Mouse (Mus musculus): Measurements from ENCODE around the gene Erh. TPM values are rescaled to one million over a fixed set of nuclear protein-coding genes. Genes with fewer than 3 reads are reported as not detected.

Erh gene
- polyA plus RNA-seq, 1 experiment = 54.4 TPM

DNA sequence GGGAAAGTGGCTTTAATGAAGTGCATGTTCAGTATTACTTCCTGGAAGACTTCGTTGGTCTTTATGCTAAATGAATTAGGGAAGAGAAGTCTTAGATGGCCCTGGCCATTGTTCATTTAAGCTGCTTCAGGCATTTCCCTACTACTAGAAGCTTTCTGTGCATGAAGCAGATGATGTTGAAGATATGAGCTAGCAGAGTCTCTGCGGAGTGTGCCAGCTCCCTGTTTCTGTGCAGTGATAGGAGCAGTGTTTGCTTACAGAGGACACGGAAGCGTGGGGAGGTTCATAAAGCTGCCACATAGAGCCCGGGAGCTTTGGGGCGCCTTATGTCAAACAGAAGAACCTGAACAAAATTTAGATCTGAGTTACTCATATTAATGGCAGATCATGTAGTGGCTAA lies 14.5 kb upstream of the Erh start:
- TF ChIP-seq CTCF (IDR thresholded peaks at IDR 0.05; ENCODE audit: borderline replicate concordance, control insufficient read depth, extremely low read depth, insufficient read depth, low read length, poor library complexity) = no peak
- TF ChIP-seq POLR2A (IDR thresholded peaks at IDR 0.05; ENCODE audit: control insufficient read depth, extremely low read depth, insufficient read depth, low read length, poor library complexity) = no peak
- WGBS = 95% methylated on average over 6 of the region's 6 CpGs
- H3K36me3 ChIP-seq (ENCODE audit: control insufficient read depth, insufficient read depth, low read length) = peaks cover 15% of the 10 kb centered on the region
- no peaks in the 10 kb centered on the region for H3K4me1 ChIP-seq (replicated peaks; ENCODE audit: control insufficient read depth, insufficient read depth, low read length)
- no peak for DNase-seq
- H3K27me3 ChIP-seq (ENCODE audit: control insufficient read depth, insufficient read depth, low read length) = no peaks in the 10 kb centered on the region
- no peak overlapping the region for H3K27ac ChIP-seq (ENCODE audit: control insufficient read depth, insufficient read depth, low read length)
- no peak overlapping the region for H3K4me3 ChIP-seq (ENCODE audit: control insufficient read depth, insufficient read depth, low read length)

DNA sequence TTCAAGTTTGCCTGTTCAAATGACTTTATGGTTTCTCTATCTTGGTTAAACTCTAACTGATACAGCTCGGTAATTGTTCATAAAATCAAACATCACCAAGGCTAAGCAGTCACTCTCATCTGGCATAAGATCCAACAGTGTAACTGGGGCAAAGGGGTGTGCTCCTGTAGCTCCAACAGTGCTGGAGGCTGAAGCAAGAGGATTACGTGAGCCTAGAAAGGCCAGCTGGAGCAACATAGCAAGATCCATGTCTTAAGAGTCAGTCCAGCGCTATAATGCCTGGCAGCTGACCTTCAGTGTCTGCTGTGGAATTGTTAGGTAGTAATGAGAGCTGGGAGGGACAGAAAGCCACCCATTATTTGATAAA lies 10.5 kb upstream of the Erh start:
- 98% methylated on average over 3 of the region's 3 CpGs for WGBS
- Histone ChIP-seq H3K36me3 (ENCODE audit: control insufficient read depth, insufficient read depth, low read length) (no peaks in the 10 kb centered on the region), H3K27ac (ENCODE audit: control insufficient read depth, insufficient read depth, low read length) (no peak overlapping the region), H3K4me3 (ENCODE audit: control insufficient read depth, insufficient read depth, low read length) (no peak overlapping the region), H3K4me1 (replicated peaks; ENCODE audit: control insufficient read depth, insufficient read depth, low read length) (no peaks in the 10 kb centered on the region), H3K27me3 (ENCODE audit: control insufficient read depth, insufficient read depth, low read length) (no peaks in the 10 kb centered on the region)
- DNase-seq = no peak
- TF ChIP-seq CTCF (IDR thresholded peaks at IDR 0.05; ENCODE audit: borderline replicate concordance, control insufficient read depth, extremely low read depth, insufficient read depth, low read length, poor library complexity) (no peak), POLR2A (IDR thresholded peaks at IDR 0.05; ENCODE audit: control insufficient read depth, extremely low read depth, insufficient read depth, low read length, poor library complexity) (no peak)

DNA sequence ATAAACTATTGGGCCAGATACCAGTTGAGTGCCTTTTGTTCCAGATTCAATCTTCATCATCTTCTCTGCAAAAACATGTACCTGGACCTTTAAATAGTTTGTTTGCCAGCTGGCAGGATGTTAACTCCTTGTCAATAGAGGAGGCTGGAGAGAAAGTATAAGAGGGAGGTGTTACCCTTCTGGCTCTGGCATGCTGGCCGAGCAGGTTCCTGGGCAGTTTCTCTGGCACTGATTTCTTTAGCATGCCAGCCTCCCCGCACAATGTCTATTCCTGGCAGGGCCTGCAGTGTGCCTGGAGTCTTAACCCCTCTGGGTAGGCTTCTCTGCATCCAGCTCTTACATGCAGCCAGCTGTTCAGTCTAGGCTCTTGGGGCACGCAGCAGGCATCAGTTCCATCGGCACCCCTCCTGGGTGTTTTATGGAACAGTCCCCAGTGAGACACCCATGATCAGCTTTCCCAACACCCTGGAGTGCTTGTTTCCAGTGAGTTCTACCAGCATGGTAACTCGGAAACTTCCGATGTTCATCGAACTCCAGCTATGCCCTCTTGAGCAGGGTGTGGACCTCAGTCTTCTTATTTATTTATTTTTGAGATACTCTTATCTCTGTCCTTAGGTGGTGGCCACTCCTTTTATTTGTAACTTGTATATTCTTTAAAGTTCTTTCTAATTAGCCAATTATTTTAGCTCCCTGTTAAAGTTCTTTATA lies 10.0 kb upstream of the Erh start:
- Histone ChIP-seq H3K36me3 (ENCODE audit: control insufficient read depth, insufficient read depth, low read length) (no peaks in the 10 kb centered on the region), H3K27me3 (ENCODE audit: control insufficient read depth, insufficient read depth, low read length) (no peaks in the 10 kb centered on the region), H3K27ac (ENCODE audit: control insufficient read depth, insufficient read depth, low read length) (no peak overlapping the region), H3K4me3 (ENCODE audit: control insufficient read depth, insufficient read depth, low read length) (no peak overlapping the region), H3K4me1 (replicated peaks; ENCODE audit: control insufficient read depth, insufficient read depth, low read length) (no peaks in the 10 kb centered on the region)
- TF ChIP-seq POLR2A (IDR thresholded peaks at IDR 0.05; ENCODE audit: control insufficient read depth, extremely low read depth, insufficient read depth, low read length, poor library complexity) (no peak), CTCF (IDR thresholded peaks at IDR 0.05; ENCODE audit: borderline replicate concordance, control insufficient read depth, extremely low read depth, insufficient read depth, low read length, poor library complexity) (no peak)
- 94% methylated on average over 7 of the region's 7 CpGs for WGBS
- DNase-seq = no peak

DNA sequence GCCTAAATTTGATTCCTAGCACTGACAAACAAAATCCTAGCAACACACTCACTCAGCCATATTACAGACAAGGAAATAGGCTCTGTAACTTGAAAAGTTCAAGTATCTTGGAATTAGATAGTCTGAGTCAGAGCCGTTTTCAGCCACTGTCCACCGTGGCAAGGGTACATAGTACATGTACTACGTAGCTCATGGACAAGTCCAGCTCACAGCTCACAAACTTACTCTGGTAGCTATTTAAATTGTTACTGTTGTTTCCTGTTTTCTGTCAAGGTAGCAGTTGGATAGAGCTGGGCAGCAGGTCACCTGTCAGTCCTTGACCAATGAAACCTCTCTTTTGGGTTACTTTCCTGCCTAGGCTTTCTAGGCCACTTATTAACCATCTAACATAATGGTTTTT lies 2.2 kb upstream of the Erh start:
- Histone ChIP-seq H3K4me1 (replicated peaks; ENCODE audit: control insufficient read depth, insufficient read depth, low read length) (peaks cover 17% of the 10 kb centered on the region), H3K4me3 (ENCODE audit: control insufficient read depth, insufficient read depth, low read length) (no peak overlapping the region), H3K36me3 (ENCODE audit: control insufficient read depth, insufficient read depth, low read length) (no peaks in the 10 kb centered on the region; the same call in 1 of the 2 replicates), H3K27ac (ENCODE audit: control insufficient read depth, insufficient read depth, low read length) (no peak overlapping the region), H3K27me3 (ENCODE audit: control insufficient read depth, insufficient read depth, low read length) (no peaks in the 10 kb centered on the region)
- no peak for DNase-seq
- no peak for TF ChIP-seq CTCF (IDR thresholded peaks at IDR 0.05; ENCODE audit: borderline replicate concordance, control insufficient read depth, extremely low read depth, insufficient read depth, low read length, poor library complexity)
- no peak for TF ChIP-seq POLR2A (IDR thresholded peaks at IDR 0.05; ENCODE audit: control insufficient read depth, extremely low read depth, insufficient read depth, low read length, poor library complexity)
- 97% methylated on average over 3 of the region's 3 CpGs for WGBS

DNA sequence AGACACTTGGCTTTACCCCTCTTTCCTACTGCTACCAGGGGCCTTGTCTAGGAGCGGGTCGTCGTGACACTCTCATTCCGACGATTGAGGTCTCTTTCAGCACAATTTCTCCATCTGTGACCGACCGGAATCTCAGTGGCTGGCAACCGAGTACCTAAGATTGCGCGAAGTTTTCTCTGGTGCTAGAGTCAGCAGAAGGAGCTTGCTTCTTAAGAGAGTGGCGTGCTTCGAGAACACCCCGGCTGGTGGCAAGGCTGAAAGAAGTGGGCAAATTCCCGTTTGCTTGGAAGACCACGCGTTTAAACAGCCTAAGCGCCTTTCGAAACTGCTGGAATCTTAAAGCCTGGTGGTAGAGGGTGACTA lies 346 bp upstream of the Erh start:
- WGBS = 4% methylated on average over 18 of the region's 18 CpGs
- TF ChIP-seq CTCF (IDR thresholded peaks at IDR 0.05; ENCODE audit: borderline replicate concordance, control insufficient read depth, extremely low read depth, insufficient read depth, low read length, poor library complexity) (no peak), POLR2A (IDR thresholded peaks at IDR 0.05; ENCODE audit: control insufficient read depth, extremely low read depth, insufficient read depth, low read length, poor library complexity) (no peak)
- no peak for DNase-seq
- H3K4me1 ChIP-seq (replicated peaks; ENCODE audit: control insufficient read depth, insufficient read depth, low read length) = peaks cover 17% of the 10 kb centered on the region
- H3K27ac ChIP-seq (ENCODE audit: control insufficient read depth, insufficient read depth, low read length) = no peak overlapping the region
- H3K4me3 ChIP-seq (ENCODE audit: control insufficient read depth, insufficient read depth, low read length) = peak overlapping the region; percentile 79
- H3K36me3 ChIP-seq (ENCODE audit: control insufficient read depth, insufficient read depth, low read length) = peaks cover 8% of the 10 kb centered on the region
- H3K27me3 ChIP-seq (ENCODE audit: control insufficient read depth, insufficient read depth, low read length) = no peaks in the 10 kb centered on the region

DNA sequence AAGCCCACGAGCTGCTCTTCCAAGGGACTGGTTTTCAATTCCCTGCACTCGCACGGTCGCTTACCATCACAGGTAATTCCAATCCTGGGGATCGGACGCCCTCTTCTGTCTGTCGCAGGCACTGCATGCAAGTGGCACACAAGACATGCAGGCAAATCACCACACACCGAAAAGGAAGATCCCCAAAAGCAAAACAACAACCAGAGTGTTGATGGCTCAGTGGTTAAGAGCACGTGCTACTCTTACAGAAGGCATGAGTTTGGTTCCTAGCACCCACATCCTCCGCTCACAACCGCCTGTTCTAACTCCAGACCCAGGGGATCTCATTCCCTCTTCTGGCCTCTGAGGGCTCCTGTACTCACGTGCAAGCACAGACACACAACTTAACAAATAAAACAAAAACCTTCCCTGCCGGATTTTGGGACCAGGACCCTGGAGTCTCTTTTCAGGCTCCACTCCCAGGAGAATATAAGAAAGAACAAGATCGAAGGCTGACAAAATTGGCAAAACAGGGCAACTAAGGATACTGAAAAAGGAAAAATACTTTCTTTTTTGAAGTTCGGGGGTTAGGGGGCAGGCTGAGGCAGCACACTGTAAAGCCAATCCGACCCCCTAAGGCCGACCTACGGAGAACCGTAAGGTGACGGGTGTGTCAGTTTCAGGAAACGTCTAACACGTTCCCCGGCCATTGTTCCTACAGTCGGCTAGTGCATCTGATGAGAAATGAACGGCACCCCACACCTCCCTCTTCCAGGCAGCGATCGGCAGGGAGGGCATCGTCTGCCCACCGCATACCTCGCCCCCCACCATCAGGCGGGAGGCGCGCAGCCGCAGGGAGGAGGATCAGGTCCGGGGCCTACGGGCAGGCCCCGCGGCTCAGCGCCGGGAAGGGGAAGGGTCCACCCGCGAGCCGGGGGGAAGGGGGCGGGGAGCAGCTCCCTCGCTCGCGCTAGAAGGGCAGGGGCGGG lies 1.1 kb downstream of the Erh start:
- H3K36me3 ChIP-seq (ENCODE audit: control insufficient read depth, insufficient read depth, low read length) = peaks cover 22% of the 10 kb centered on the region
- peak overlapping the region; percentile 79 for H3K4me3 ChIP-seq (ENCODE audit: control insufficient read depth, insufficient read depth, low read length)
- H3K27ac ChIP-seq (ENCODE audit: control insufficient read depth, insufficient read depth, low read length) = peak overlapping the region; percentile 3; the same call in 1 of the 2 replicates
- peaks cover 17% of the 10 kb centered on the region for H3K4me1 ChIP-seq (replicated peaks; ENCODE audit: control insufficient read depth, insufficient read depth, low read length)
- TF ChIP-seq CTCF (IDR thresholded peaks at IDR 0.05; ENCODE audit: borderline replicate concordance, control insufficient read depth, extremely low read depth, insufficient read depth, low read length, poor library complexity) (peak; percentile 62; the same call in 1 of the 2 replicates), POLR2A (IDR thresholded peaks at IDR 0.05; ENCODE audit: control insufficient read depth, extremely low read depth, insufficient read depth, low read length, poor library complexity) (no peak)
- DNase-seq = peak; percentile 70
- H3K27me3 ChIP-seq (ENCODE audit: control insufficient read depth, insufficient read depth, low read length) = no peaks in the 10 kb centered on the region
- 2% methylated on average over 48 of the region's 48 CpGs for WGBS

Measured in thymus, adult 2 months (tissue).